Mouse (Mus musculus): ENCODE data around the gene Glmn.

DNA sequence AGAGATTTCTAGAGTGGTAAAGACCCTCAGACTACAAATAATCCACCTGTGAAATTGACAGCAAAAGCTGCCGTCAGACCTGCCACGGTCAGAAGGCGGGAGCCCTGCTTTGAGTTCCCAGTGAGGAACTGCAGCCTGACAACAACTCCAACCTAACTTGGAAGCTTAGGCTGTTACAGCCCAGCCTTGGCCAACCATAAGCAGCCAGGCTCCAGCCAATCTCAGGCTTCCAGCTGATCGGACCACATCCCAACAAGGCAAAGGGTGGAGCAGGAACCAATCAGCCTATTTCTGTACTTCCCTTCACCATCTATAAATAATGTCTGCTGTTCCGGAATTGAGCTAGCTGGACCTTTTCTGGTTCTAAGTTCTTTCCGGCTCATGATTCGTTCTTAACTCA lies 75.8 kb downstream of the Glmn start:
- no peak for TF ChIP-seq CTCF (conservative IDR thresholded peaks at IDR 0.05; ENCODE audit: insufficient read depth, insufficient read length, low read depth, low read length)
- TF ChIP-seq POLR2A (IDR thresholded peaks at IDR 0.05; ENCODE audit: low read depth, low read length) = no peak

All from kidney, adult 2 months (tissue).